Mouse (Mus musculus) G1E (cell line): Measurements from ENCODE around the gene Acadm.

ENCODE experiments used
- CTCF ChIP-seq: IDR thresholded peaks from 2 replicates; pipeline ENCODE4 v1.5.1; 2012; ENCODE audit warnings: low read depth, low read length, inconsistent platforms, mixed read lengths
- GATA1 ChIP-seq: IDR thresholded peaks from 2 replicates; pipeline ENCODE4 v1.6.1; 2012; ENCODE audit warnings: borderline replicate concordance, low read length, inconsistent platforms, mixed read lengths
- POLR2AphosphoS5 ChIP-seq: IDR thresholded peaks from 2 replicates; pipeline ENCODE4 v1.6.1; 2012; ENCODE audit warnings: low read depth, low read length, inconsistent platforms; ENCODE audit not compliant: insufficient replicate concordance
- TAL1 ChIP-seq: conservative IDR thresholded peaks from 2 replicates; pipeline ENCODE4 v1.6.1; 2012; ENCODE audit warnings: low read depth, low read length, inconsistent platforms, mixed read lengths

DNA sequence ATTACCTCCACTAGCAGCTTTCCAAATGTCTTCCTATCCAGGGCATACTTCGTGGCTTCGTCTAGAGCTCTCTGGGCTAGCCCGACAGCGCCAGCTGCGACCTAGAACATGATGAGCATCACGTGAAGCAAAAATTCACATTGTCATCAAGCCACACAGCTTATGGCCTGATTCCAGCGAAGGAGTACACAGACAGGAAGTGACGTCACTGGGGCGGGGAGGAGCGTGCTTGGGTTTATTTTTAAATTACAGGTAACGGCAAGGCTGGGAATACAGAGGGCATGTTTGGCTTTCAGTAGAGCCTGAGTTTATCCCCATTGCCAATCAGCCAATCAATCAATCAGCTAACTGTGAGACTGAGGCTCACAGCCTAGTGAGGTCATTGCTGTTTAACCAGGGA is 14.9 kb downstream of the Acadm start:
- TF ChIP-seq GATA1 (no peak), CTCF (no peak), POLR2AphosphoS5 (no peak), TAL1 (no peak)
